Mouse (Mus musculus): Measurements from ENCODE around the gene Sh3bp5l. TPM values are rescaled to one million over a fixed set of nuclear protein-coding genes. Genes with fewer than 3 reads are reported as not detected.

The Sh3bp5l gene
- polyA plus RNA-seq, 1 experiment: not detected

- H3K4me3 ChIP-seq (ENCODE audit: insufficient read depth, low read depth, low read length): no peak overlapping the region
- no peak overlapping the region for H3K27ac ChIP-seq (ENCODE audit: insufficient read depth, low read depth, low read length)
- no peak for TF ChIP-seq POLR2A (IDR thresholded peaks at IDR 0.05; ENCODE audit: insufficient read depth, low read depth, low read length)
- no peak for TF ChIP-seq CTCF (IDR thresholded peaks at IDR 0.05; ENCODE audit: insufficient read depth, low read depth, low read length)
- no peaks in the 10 kb centered on the region for H3K4me1 ChIP-seq (ENCODE audit: control insufficient read depth, insufficient read depth, low read length)
- 90% methylated on average over 6 of the region's 6 CpGs for WGBS
These were observed 51.9 kb downstream of the Sh3bp5l start for GRCm38 (mm10) chr11:58382471-58382870.

Other genes with a start within 250 kb of the Sh3bp5l start
- not detected in 2 replicates for gene Gm12248, start 237.6 kb upstream of the Sh3bp5l start, polyA plus RNA-seq (2012; ENCODE audit: insufficient read depth, insufficient read length, low replicate concordance, missing spikeins)
- not detected in 2 replicates for gene Cnot8, start 226.6 kb upstream of the Sh3bp5l start, polyA plus RNA-seq (2012; ENCODE audit: insufficient read depth, insufficient read length, low replicate concordance, missing spikeins)
- gene Gemin5, start 162.2 kb upstream of the Sh3bp5l start, polyA plus RNA-seq (2012; ENCODE audit: insufficient read depth, insufficient read length, low replicate concordance, missing spikeins): not detected in 2 replicates
- gene Mrpl22, start 159.1 kb upstream of the Sh3bp5l start, polyA plus RNA-seq (2012; ENCODE audit: insufficient read depth, insufficient read length, low replicate concordance, missing spikeins): not detected in 2 replicates
- gene Igtp, start 131.2 kb upstream of the Sh3bp5l start, polyA plus RNA-seq (2012; ENCODE audit: insufficient read depth, insufficient read length, low replicate concordance, missing spikeins): not detected in 2 replicates
- not detected in 2 replicates for gene Irgm2, start 131.1 kb upstream of the Sh3bp5l start, polyA plus RNA-seq (2012; ENCODE audit: insufficient read depth, insufficient read length, low replicate concordance, missing spikeins)
- gene 4930438A08Rik, start 55.9 kb upstream of the Sh3bp5l start, polyA plus RNA-seq (2012; ENCODE audit: insufficient read depth, insufficient read length, low replicate concordance, missing spikeins): not detected in 2 replicates
- not detected in 2 replicates for gene Zfp692, start 23.7 kb upstream of the Sh3bp5l start, polyA plus RNA-seq (2012; ENCODE audit: insufficient read depth, insufficient read length, low replicate concordance, missing spikeins)
- not detected in 2 replicates for gene Zfp672, start 385 bp upstream of the Sh3bp5l start, polyA plus RNA-seq (2012; ENCODE audit: insufficient read depth, insufficient read length, low replicate concordance, missing spikeins)
- not detected in 2 replicates for gene Lypd8, start 48.3 kb downstream of the Sh3bp5l start, polyA plus RNA-seq (2012; ENCODE audit: insufficient read depth, insufficient read length, low replicate concordance, missing spikeins)
- not detected in 2 replicates for gene 1810065E05Rik, start 90.4 kb downstream of the Sh3bp5l start, polyA plus RNA-seq (2012; ENCODE audit: insufficient read depth, insufficient read length, low replicate concordance, missing spikeins)
- gene Gm12253, start 101.8 kb downstream of the Sh3bp5l start, polyA plus RNA-seq (2012; ENCODE audit: insufficient read depth, insufficient read length, low replicate concordance, missing spikeins): not detected in 2 replicates
- gene Lypd9, start 122.2 kb downstream of the Sh3bp5l start, polyA plus RNA-seq (2012; ENCODE audit: insufficient read depth, insufficient read length, low replicate concordance, missing spikeins): not detected in 2 replicates
- not detected in 2 replicates for gene Olfr30, start 131.5 kb downstream of the Sh3bp5l start, polyA plus RNA-seq (2012; ENCODE audit: insufficient read depth, insufficient read length, low replicate concordance, missing spikeins)
- gene Olfr332, start 161.8 kb downstream of the Sh3bp5l start, polyA plus RNA-seq (2012; ENCODE audit: insufficient read depth, insufficient read length, low replicate concordance, missing spikeins): not detected in 2 replicates
- gene Olfr331, start 171.8 kb downstream of the Sh3bp5l start, polyA plus RNA-seq (2012; ENCODE audit: insufficient read depth, insufficient read length, low replicate concordance, missing spikeins): not detected in 2 replicates
- not detected in 2 replicates for gene Olfr330, start 204.1 kb downstream of the Sh3bp5l start, polyA plus RNA-seq (2012; ENCODE audit: insufficient read depth, insufficient read length, low replicate concordance, missing spikeins)
- gene Olfr329-ps, start 215.7 kb downstream of the Sh3bp5l start, polyA plus RNA-seq (2012; ENCODE audit: insufficient read depth, insufficient read length, low replicate concordance, missing spikeins): not detected in 2 replicates
- not detected in 2 replicates for gene Olfr328, start 224.9 kb downstream of the Sh3bp5l start, polyA plus RNA-seq (2012; ENCODE audit: insufficient read depth, insufficient read length, low replicate concordance, missing spikeins)
- not detected in 2 replicates for gene Olfr224, start 239.8 kb downstream of the Sh3bp5l start, polyA plus RNA-seq (2012; ENCODE audit: insufficient read depth, insufficient read length, low replicate concordance, missing spikeins)
- not detected in 2 replicates for gene Olfr325, start 247.0 kb downstream of the Sh3bp5l start, polyA plus RNA-seq (2012; ENCODE audit: insufficient read depth, insufficient read length, low replicate concordance, missing spikeins)

All from olfactory bulb, adult 2 months (tissue).